Mouse (Mus musculus) gastrocnemius, postnatal 4 days (tissue): ENCODE results near the gene Taf10. TPM values are rescaled to one million over a fixed set of nuclear protein-coding genes. Genes with fewer than 3 reads are reported as not detected.

Source experiments
- DNase-seq, 2 experiments: peaks; one replicate each; pipeline ENCODE4 v3.0.0; 2021 to 2022; ENCODE audit warnings: low spot score in 2 of 2, mixed read lengths in 2 of 2
- total RNA-seq, 2 experiments: library from RNA; stranded (reverse); gene quantifications; 2 replicates each; pipeline ENCODE4 v1.2.3; 2021

Gene Taf10
- total RNA-seq, 2 experiments from 2014 or later: 85.8 to 98.7 TPM

DNA sequence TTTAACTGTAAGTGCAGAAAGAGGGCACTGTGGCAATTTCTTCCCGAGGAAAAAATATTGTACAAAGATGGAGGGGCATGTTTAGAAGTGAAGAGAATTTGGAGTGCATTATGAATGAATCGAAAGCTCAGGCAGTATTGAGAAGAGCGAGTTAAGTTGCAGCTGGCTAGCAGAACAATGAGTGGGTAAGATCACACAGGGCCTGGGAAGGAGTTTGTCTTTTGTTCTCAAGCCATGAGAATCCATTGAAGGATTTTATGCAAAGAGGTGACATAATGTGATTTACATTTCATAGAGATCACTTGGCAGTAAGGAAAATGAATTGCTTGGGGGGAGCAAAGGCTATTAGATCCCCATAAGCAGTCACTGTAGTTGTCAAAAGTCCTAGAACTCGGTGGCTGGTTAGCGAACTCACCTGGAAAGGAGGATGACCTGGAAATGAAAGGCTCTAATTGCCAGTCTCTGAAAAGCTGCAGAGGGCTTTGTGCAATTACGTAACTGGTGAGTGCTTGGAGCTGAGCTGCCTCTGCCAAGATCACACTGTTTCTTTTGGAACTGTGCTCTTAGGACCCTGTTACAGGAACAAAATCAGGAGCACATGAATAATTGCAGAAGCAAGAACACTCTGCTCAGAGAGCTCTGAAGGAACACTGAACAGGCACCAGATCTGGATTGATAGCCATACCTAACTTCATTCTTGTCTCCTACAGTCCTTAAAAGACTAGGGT lies 15.3 kb downstream of the Taf10 start:
- DNase-seq: no peak

DNA sequence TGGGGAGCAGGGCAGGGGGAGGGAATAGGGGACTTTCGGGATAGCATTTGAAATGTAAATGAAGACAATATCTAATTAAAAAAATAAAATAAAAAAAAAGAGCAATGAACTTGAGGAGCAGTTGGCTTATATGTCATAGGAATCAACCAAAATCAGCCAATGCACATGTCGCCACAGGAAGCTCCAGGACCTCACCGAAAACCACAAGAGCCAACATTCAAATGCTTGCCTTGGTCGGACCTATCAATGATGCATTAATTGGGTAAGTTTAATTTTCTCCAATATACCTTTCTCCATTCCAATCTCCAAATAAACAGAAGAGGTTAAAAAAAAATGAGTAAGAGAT lies 17.2 kb downstream of the Taf10 start:
- no peak for DNase-seq

DNA sequence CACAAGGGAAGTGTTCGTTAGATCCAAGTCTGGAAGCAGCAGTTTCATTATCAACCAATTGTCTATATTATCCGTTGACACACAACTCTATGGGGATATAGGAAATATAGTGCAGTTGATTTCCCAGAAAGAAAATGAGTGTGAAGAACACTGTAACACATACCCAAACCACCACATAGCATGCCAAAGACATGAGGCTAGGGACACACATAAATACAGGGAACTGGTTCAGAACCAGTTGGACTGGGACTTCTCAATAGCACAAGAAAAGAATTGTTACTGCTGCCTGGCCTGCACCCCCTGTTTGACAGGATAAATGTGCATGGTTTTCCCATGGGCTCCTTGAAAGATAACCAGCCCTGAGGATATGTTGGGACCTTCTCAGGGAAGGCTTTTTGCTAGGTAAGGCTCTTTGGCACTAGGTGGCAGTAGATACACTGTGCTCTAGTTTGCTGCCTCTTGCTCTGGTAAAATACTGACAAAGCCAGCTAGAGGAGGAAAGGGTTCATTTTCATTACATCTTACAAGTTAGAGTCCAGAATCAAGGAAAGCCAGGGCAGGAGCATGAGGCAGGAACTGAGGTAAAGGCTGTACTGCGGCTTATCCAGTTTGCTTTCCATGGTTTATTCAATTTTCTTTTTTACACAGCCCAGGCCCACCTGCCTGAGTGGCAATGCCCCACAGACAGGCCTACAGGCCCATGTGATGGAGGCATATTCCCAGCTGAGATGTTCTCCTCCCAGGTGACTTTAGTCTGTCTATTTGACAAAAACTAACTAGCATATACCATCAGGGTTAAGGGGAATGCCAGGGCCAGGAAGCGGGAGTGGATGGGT lies 17.8 kb downstream of the Taf10 start:
- DNase-seq: no peak

DNA sequence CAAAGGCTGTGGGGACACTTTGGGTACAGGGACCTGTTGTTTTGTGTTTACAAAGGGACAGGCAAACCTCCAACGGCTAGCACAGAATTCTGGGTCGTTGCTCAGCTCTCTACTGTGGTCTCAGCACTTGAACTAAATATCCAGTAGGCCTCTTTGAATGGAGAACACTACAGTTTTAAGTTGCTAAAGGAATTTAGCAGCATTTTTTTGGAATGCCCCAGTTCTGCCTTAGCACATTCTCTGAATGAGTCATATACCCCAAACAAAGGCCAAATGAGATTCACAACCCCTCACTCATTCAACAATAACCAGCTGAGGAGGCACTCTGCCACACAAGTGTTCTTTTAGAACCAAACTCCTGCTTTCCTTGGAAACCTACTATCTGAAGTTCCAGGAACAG lies 22.2 kb downstream of the Taf10 start:
- DNase-seq: no peak

DNA sequence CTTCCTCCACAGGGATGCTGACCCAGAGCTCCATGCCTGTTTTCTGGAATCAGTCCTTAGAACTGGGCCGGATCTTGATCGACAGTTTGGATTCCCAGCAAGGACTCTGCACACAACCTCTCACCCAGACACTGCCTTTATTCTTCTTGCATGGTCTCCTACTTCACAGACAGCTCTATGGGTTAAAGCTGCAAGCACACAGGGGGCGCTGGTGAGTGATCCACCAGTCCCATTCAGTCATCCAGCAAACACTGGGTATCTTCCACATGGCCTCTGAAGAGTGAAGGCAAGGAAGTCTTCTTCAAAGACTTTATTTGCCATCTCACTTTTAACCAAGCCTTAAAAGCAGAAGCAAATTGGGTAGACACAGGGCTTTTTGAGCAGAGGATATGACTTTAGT lies 28.8 kb downstream of the Taf10 start:
- no peak for DNase-seq

DNA sequence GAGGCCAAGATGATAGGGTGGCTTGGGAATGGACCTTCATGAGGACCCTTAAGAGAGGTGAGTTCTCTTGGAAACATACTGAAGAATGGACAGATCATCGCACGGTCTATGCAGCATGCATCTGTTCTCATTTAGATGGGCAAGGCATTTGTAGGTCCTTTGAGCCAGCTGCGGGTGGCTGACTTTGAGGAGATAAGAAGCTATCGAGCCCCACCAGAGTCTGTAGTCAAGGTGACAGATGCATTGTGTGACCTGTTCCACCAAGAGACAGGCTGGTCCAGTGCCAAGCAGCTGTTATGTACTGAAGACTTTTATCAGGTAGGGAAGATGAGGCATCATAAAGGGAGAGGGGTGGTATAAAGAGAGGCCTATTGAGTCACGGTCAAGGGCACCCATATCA lies 35.4 kb downstream of the Taf10 start:
- DNase-seq: no peak

DNA sequence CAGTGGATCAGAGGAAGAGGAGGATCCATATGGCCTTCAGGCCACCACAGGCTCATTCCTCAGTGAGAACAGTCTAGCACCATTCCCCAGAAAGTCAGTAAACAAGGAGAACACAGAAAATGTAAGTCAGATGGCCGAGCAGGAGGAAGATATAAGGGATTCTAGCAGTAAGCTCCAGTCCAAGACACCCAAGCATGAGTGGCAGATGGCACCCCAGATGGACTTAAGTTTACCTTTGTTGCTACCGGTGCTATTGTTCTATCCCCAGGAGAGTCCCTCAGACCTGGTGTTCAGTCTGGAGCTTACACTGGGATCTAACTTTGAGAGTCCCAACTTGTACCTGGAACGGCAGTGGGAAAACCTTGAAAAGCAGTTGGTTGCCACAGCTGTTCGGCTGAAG lies 40.3 kb downstream of the Taf10 start:
- no peak for DNase-seq

DNA sequence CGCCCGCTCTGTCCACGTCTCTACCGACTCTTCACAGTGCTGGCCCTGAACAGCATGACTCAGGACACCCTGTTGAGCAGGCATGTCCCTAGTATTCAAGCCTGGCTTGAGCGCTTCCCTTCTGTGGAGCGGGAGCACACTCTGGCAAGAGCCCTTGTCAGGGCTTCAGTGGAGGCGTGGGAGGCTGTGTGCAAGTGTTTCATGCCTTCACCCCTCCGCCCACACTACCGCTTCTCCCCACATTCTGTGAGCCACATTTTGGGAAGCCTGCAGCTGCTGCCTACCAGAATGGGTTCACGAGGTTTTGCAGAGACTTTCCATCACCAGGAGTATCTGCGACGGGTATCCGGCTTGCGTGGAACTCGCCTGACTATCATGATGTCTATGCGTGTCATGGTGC lies 41.0 kb downstream of the Taf10 start:
- DNase-seq: no peak

DNA sequence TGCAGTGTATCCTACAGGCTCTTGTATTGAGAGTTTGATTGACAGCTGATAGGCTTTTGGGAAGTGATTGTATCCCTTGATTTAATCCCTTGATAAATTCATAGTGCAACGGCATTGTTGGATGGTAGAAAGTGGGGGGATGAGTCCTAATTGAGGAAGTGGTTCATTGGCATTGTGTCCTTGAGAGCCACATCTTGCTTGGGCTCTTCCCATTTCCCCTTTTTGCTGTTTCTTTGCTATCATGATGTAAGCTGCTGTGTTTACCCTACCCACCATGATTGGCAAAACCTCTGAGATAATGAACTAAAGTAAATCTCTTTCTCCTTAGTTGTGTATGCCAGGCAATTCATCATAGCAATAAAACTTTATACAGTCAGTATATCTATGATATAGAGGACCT lies 53.3 kb downstream of the Taf10 start:
- DNase-seq: no peak

Other genes starting within 250 kb of the Taf10 start
- gene Smpd1, start 190.0 kb downstream of the Taf10 start, total RNA-seq: 10 to 100 TPM; 36.3 to 39.2 TPM
- 10 to 100 TPM; 15.0 to 16.6 TPM for gene Apbb1, start 162.7 kb downstream of the Taf10 start, total RNA-seq
- 1 to 10 TPM in 1 of 2 experiments, under 1 TPM in 1; 0.66 to 9.8 TPM for gene Hpx, start 144.2 kb downstream of the Taf10 start, total RNA-seq
- 10 to 100 TPM; 26.2 to 34.9 TPM for gene Trim3, start 110.8 kb downstream of the Taf10 start, total RNA-seq
- gene Timm10b, start 104.3 kb downstream of the Taf10 start, total RNA-seq: 10 to 100 TPM; 78.9 to 88.0 TPM
- 10 to 100 TPM; 39.9 to 41.7 TPM for gene Arfip2, start 103.9 kb downstream of the Taf10 start, total RNA-seq
- gene Gm45799, start 103.8 kb downstream of the Taf10 start, total RNA-seq: 1 to 10 TPM; 2.8 to 4.0 TPM
- gene Dnhd1, start 93.5 kb downstream of the Taf10 start, total RNA-seq: 1 to 10 TPM; 2.2 to 3.0 TPM
- 100 to 1,000 TPM; 186 to 188 TPM for gene Ilk, start 7.8 kb downstream of the Taf10 start, total RNA-seq
- 10 to 100 TPM; 14.5 to 16.9 TPM for gene Rrp8, start 7.0 kb downstream of the Taf10 start, total RNA-seq
- gene Tpp1, start 7.9 kb upstream of the Taf10 start, total RNA-seq: 10 to 100 TPM; 37.6 to 42.6 TPM
- 10 to 100 TPM; 40.9 to 42.5 TPM for gene Dchs1, start 43.3 kb upstream of the Taf10 start, total RNA-seq
- gene Mrpl17, start 66.7 kb upstream of the Taf10 start, total RNA-seq: 100 to 1,000 TPM; 177 to 182 TPM
- 1 to 10 TPM; 1.5 to 1.9 TPM for gene Gm4070, start 209.6 kb upstream of the Taf10 start, total RNA-seq